In genomic region chr11:98785772-98786281, GRCm38 (mm10) we compare ENCODE assay signal across 8 mouse cellular contexts. TPM values are rescaled to one million over a fixed set of nuclear protein-coding genes. Genes with fewer than 3 reads are reported as not detected.
A peak's percentile ranks its signal among the peaks of the same experiment; 100 is the strongest.
DNase-seq lines count a peak whose midpoint lies in the region; ATAC-seq and TF ChIP-seq lines count a peak whose summit lies in the region.

No protein-coding gene starts in this region.

- peaks cover 80% of the 10 kb centered on the region for H3K4me1 ChIP-seq in heart, embryonic 13.5 days
- peaks cover 75% of the 10 kb centered on the region for H3K4me1 ChIP-seq in kidney, embryonic 16.5 days (ENCODE audit: insufficient read depth, low read length)
- H3K4me1 ChIP-seq in liver, embryonic 13.5 days (replicated peaks), result peaks cover 94% of the 10 kb centered on the region
- H3K4me1 ChIP-seq in neural tube, embryonic 12.5 days, result peaks cover 56% of the 10 kb centered on the region

- DNase-seq in adrenal gland, postnatal 25 days, result peak; percentile 66
- DNase-seq in fibroblast of lung, adult 2 months (ENCODE audit: low read depth), result peak; percentile 88
- DNase-seq in liver, embryonic 13.5 days, result no peak
- DNase-seq in thymus, postnatal 0 days (ENCODE audit: low spot score), result peak; percentile 52

- no peaks in the 10 kb centered on the region for H3K79me2 ChIP-seq in C2C12 (ENCODE audit: control insufficient read depth, insufficient read depth)

- H3K9ac ChIP-seq in heart, embryonic 13.5 days, result peak overlapping the region; percentile 74
- peak overlapping the region; percentile 57 for H3K9ac ChIP-seq in kidney, embryonic 16.5 days (replicated peaks; ENCODE audit: low read length)
- peak overlapping the region; percentile 55; the same call in 1 of the 2 replicates for H3K9ac ChIP-seq in liver, embryonic 13.5 days
- H3K9ac ChIP-seq in neural tube, embryonic 12.5 days, result no peak overlapping the region

- no peaks in the 10 kb centered on the region for H3K36me3 ChIP-seq in C2C12 (ENCODE audit: control insufficient read depth, insufficient read depth)
- H3K36me3 ChIP-seq in heart, embryonic 13.5 days, result no peaks in the 10 kb centered on the region
- H3K36me3 ChIP-seq in kidney, embryonic 16.5 days (ENCODE audit: insufficient read depth, low read length), result no peaks in the 10 kb centered on the region
- no peaks in the 10 kb centered on the region for H3K36me3 ChIP-seq in liver, embryonic 13.5 days
- H3K36me3 ChIP-seq in neural tube, embryonic 12.5 days, result no peaks in the 10 kb centered on the region

- 4% methylated on average over 12 of the region's 12 CpGs for WGBS in heart, embryonic 13.5 days
- WGBS in kidney, embryonic 16.5 days, result 3% methylated on average over 12 of the region's 12 CpGs
- WGBS in liver, embryonic 13.5 days (ENCODE audit: insufficient replicate concordance), result 6% methylated on average over 12 of the region's 12 CpGs
- WGBS in neural tube, embryonic 12.5 days, result 11% methylated on average over 12 of the region's 12 CpGs

- no peak for TF ChIP-seq CTCF in C2C12 (IDR thresholded peaks at IDR 0.05; ENCODE audit: control insufficient read depth, insufficient read depth, insufficient read length)

- H3K4me2 ChIP-seq in heart, embryonic 13.5 days, result peak overlapping the region; percentile 67
- peak overlapping the region; percentile 40 for H3K4me2 ChIP-seq in kidney, embryonic 16.5 days (replicated peaks; ENCODE audit: low read depth, low read length)
- peak overlapping the region; percentile 52 for H3K4me2 ChIP-seq in liver, embryonic 13.5 days
- peak overlapping the region; percentile 49 for H3K4me2 ChIP-seq in neural tube, embryonic 12.5 days (replicated peaks)

- H3K9me3 ChIP-seq in heart, embryonic 13.5 days, result no peaks in the 10 kb centered on the region
- H3K9me3 ChIP-seq in kidney, embryonic 16.5 days (ENCODE audit: low read length), result no peaks in the 10 kb centered on the region
- no peaks in the 10 kb centered on the region for H3K9me3 ChIP-seq in liver, embryonic 13.5 days (replicated peaks)
- no peaks in the 10 kb centered on the region for H3K9me3 ChIP-seq in neural tube, embryonic 12.5 days

- no peak overlapping the region for H3K4me3 ChIP-seq in C2C12 (ENCODE audit: insufficient read depth, poor library complexity, severe bottlenecking)
- peak overlapping the region; percentile 27 for H3K4me3 ChIP-seq in heart, embryonic 13.5 days
- peak overlapping the region; percentile 7; the same call in 1 of the 2 replicates for H3K4me3 ChIP-seq in kidney, embryonic 16.5 days (ENCODE audit: low read length)
- peak overlapping the region; percentile 19; the same call in 1 of the 2 replicates for H3K4me3 ChIP-seq in liver, embryonic 13.5 days (replicated peaks)
- H3K4me3 ChIP-seq in neural tube, embryonic 12.5 days, result no peak overlapping the region

- H3ac ChIP-seq in C2C12 (ENCODE audit: control insufficient read depth, insufficient read length, low read depth), result peak overlapping the region; percentile 61

- H3K79me3 ChIP-seq in C2C12 (ENCODE audit: low read depth), result no peaks in the 10 kb centered on the region

- ATAC-seq in heart, embryonic 13.5 days (ENCODE audit: extremely low read depth, insufficient number of reproducible peaks, low FRiP score, low TSS enrichment), result no peak
- ATAC-seq in kidney, embryonic 16.5 days (ENCODE audit: low FRiP score, low TSS enrichment), result no peak
- no peak for ATAC-seq in liver, embryonic 13.5 days (ENCODE audit: low read depth)
- ATAC-seq in neural tube, embryonic 12.5 days (ENCODE audit: low FRiP score, low read depth), result no peak

- no peaks in the 10 kb centered on the region for H3K27me3 ChIP-seq in C2C12 (ENCODE audit: control insufficient read depth, insufficient read depth, insufficient read length)
- no peaks in the 10 kb centered on the region for H3K27me3 ChIP-seq in heart, embryonic 13.5 days (replicated peaks)
- no peaks in the 10 kb centered on the region for H3K27me3 ChIP-seq in kidney, embryonic 16.5 days (ENCODE audit: insufficient read depth, low read length)
- H3K27me3 ChIP-seq in liver, embryonic 13.5 days, result 0 out of 2 replicates have a peak, but pooled peaks cover 3% of the 10 kb centered on the region
- no peaks in the 10 kb centered on the region for H3K27me3 ChIP-seq in neural tube, embryonic 12.5 days (replicated peaks)

- peak overlapping the region; percentile 98 for H3K27ac ChIP-seq in heart, embryonic 13.5 days (replicated peaks)
- peak overlapping the region; percentile 95 for H3K27ac ChIP-seq in kidney, embryonic 16.5 days (ENCODE audit: low read length)
- H3K27ac ChIP-seq in liver, embryonic 13.5 days, result peak overlapping the region; percentile 71
- no peak overlapping the region for H3K27ac ChIP-seq in neural tube, embryonic 12.5 days

TF ChIP-seq in C2C12, 6 proteins besides CTCF, POLR2A, EP300 and RAD21:
- TF ChIP-seq MYOD1 (IDR thresholded peaks at IDR 0.05; ENCODE audit: control insufficient read depth, insufficient read length, low read depth) (no peak), CEBPB (IDR thresholded peaks at IDR 0.05; ENCODE audit: low read depth) (no peak), FOSL1 (IDR thresholded peaks at IDR 0.05; ENCODE audit: insufficient read depth, low read length, poor library complexity, severe bottlenecking) (no peak), MAX (IDR thresholded peaks at IDR 0.05) (no peak), USF1 (IDR thresholded peaks at IDR 0.05; ENCODE audit: low read depth) (no peak), MYOG (IDR thresholded peaks at IDR 0.05; ENCODE audit: control insufficient read depth, extremely low read depth, insufficient read length) (no peak)

RNA-seq across cellular contexts. Expression of gene Msl1, which starts 9.5 kb away (rescaled TPM):
- 40.5 TPM for polyA plus RNA-seq in C2C12 (2012; fragmentation: generic; extraction: Trizol)
- total RNA-seq in adrenal gland, postnatal 25 days (2021), result 109 and 113 TPM in 2 replicates
- 14.6 and 15.7 TPM in 2 replicates for polyA plus RNA-seq in heart, embryonic 13.5 days (2015; fragmentation: Nextera tagmentation; extraction: Ambion mirVana)
- 23.7 and 24.2 TPM in 2 replicates for polyA plus RNA-seq in kidney, embryonic 16.5 days (2015; fragmentation: Nextera tagmentation; extraction: Ambion mirVana)
- polyA plus RNA-seq in liver, embryonic 13.5 days (2015; fragmentation: Nextera tagmentation; extraction: Ambion mirVana), result 6.8 and 6.9 TPM in 2 replicates
- 37.0 and 40.8 TPM in 2 replicates for polyA plus RNA-seq in neural tube, embryonic 12.5 days (2016; fragmentation: Nextera tagmentation; extraction: Ambion mirVana)
- 14.4 and 20.4 TPM in 2 replicates for polyA plus RNA-seq in thymus, postnatal 0 days (2015; fragmentation: Nextera tagmentation; extraction: Ambion mirVana)

RNA-seq across cellular contexts. Expression of gene Nr1d1, which starts 10.7 kb away (rescaled TPM):
- polyA plus RNA-seq in C2C12 (2012; fragmentation: generic; extraction: Trizol), result 22.3 TPM
- total RNA-seq in adrenal gland, postnatal 25 days (2021), result 234 and 238 TPM in 2 replicates
- 5.9 and 6.4 TPM in 2 replicates for polyA plus RNA-seq in heart, embryonic 13.5 days (2015; fragmentation: Nextera tagmentation; extraction: Ambion mirVana)
- polyA plus RNA-seq in kidney, embryonic 16.5 days (2015; fragmentation: Nextera tagmentation; extraction: Ambion mirVana), result 2.2 and 2.4 TPM in 2 replicates
- 0.59 and 1.0 TPM in 2 replicates for polyA plus RNA-seq in liver, embryonic 13.5 days (2015; fragmentation: Nextera tagmentation; extraction: Ambion mirVana)
- 1.5 and 2.1 TPM in 2 replicates for polyA plus RNA-seq in neural tube, embryonic 12.5 days (2016; fragmentation: Nextera tagmentation; extraction: Ambion mirVana)
- 2.6 and 3.0 TPM in 2 replicates for polyA plus RNA-seq in thymus, postnatal 0 days (2015; fragmentation: Nextera tagmentation; extraction: Ambion mirVana)

RNA-seq across cellular contexts. Expression of gene Casc3, which starts 18.9 kb away (rescaled TPM):
- polyA plus RNA-seq in C2C12 (2012; fragmentation: generic; extraction: Trizol), result 24.4 TPM
- 37.2 and 41.5 TPM in 2 replicates for total RNA-seq in adrenal gland, postnatal 25 days (2021)
- polyA plus RNA-seq in heart, embryonic 13.5 days (2015; fragmentation: Nextera tagmentation; extraction: Ambion mirVana), result 22.3 and 23.1 TPM in 2 replicates
- 36.2 and 41.0 TPM in 2 replicates for polyA plus RNA-seq in kidney, embryonic 16.5 days (2015; fragmentation: Nextera tagmentation; extraction: Ambion mirVana)
- polyA plus RNA-seq in liver, embryonic 13.5 days (2015; fragmentation: Nextera tagmentation; extraction: Ambion mirVana), result 13.3 and 16.1 TPM in 2 replicates
- 65.1 and 68.5 TPM in 2 replicates for polyA plus RNA-seq in neural tube, embryonic 12.5 days (2016; fragmentation: Nextera tagmentation; extraction: Ambion mirVana)
- polyA plus RNA-seq in thymus, postnatal 0 days (2015; fragmentation: Nextera tagmentation; extraction: Ambion mirVana), result 21.8 and 23.8 TPM in 2 replicates

RNA-seq across cellular contexts. Expression of gene Thra, which starts 45.4 kb away (rescaled TPM):
- polyA plus RNA-seq in C2C12 (2012; fragmentation: generic; extraction: Trizol), result 28.1 TPM
- 82.5 and 89.4 TPM in 2 replicates for total RNA-seq in adrenal gland, postnatal 25 days (2021)
- 30.0 and 32.0 TPM in 2 replicates for polyA plus RNA-seq in heart, embryonic 13.5 days (2015; fragmentation: Nextera tagmentation; extraction: Ambion mirVana)
- 24.4 and 25.9 TPM in 2 replicates for polyA plus RNA-seq in kidney, embryonic 16.5 days (2015; fragmentation: Nextera tagmentation; extraction: Ambion mirVana)
- 8.8 and 9.8 TPM in 2 replicates for polyA plus RNA-seq in liver, embryonic 13.5 days (2015; fragmentation: Nextera tagmentation; extraction: Ambion mirVana)
- polyA plus RNA-seq in neural tube, embryonic 12.5 days (2016; fragmentation: Nextera tagmentation; extraction: Ambion mirVana), result 56.9 and 67.0 TPM in 2 replicates
- polyA plus RNA-seq in thymus, postnatal 0 days (2015; fragmentation: Nextera tagmentation; extraction: Ambion mirVana), result 7.3 and 9.1 TPM in 2 replicates

RNA-seq across cellular contexts. Expression of gene Rapgefl1, which starts 50.8 kb away (rescaled TPM):
- polyA plus RNA-seq in C2C12 (2012; fragmentation: generic; extraction: Trizol), result 0.66 TPM
- total RNA-seq in adrenal gland, postnatal 25 days (2021), result 0.52 and 0.70 TPM in 2 replicates
- polyA plus RNA-seq in heart, embryonic 13.5 days (2015; fragmentation: Nextera tagmentation; extraction: Ambion mirVana), result 0.64 and 0.98 TPM in 2 replicates
- 1.8 and 2.0 TPM in 2 replicates for polyA plus RNA-seq in kidney, embryonic 16.5 days (2015; fragmentation: Nextera tagmentation; extraction: Ambion mirVana)
- 0.20 and 0.23 TPM in 2 replicates for polyA plus RNA-seq in liver, embryonic 13.5 days (2015; fragmentation: Nextera tagmentation; extraction: Ambion mirVana)
- polyA plus RNA-seq in neural tube, embryonic 12.5 days (2016; fragmentation: Nextera tagmentation; extraction: Ambion mirVana), result 4.4 and 4.7 TPM in 2 replicates
- 0.86 and 1.1 TPM in 2 replicates for polyA plus RNA-seq in thymus, postnatal 0 days (2015; fragmentation: Nextera tagmentation; extraction: Ambion mirVana)

Comparison
In these comparisons a context has a peak if more than half of its experiments do, and no peak if none do; other contexts are left out.
1. H3K4me3 ChIP-seq: peak in heart, embryonic 13.5 days (single experiment), kidney, embryonic 16.5 days (single experiment) and liver, embryonic 13.5 days (single experiment); none in C2C12 (single experiment) and neural tube, embryonic 12.5 days (single experiment).
2. Peak in every context shown above with its lines, with median percentiles within 50 percentile points of each other: H3K4me2 ChIP-seq.